Mouse (Mus musculus): ENCODE measurements at regions not wholly inside any gene's neighbourhood (a gene's known extent, or its start where the extent isn't known, plus 50 kb on each side); places are given as distances from the start of the nearest gene placed in this dataset.

GRCm38 (mm10) chr7:84753361-84753760 lies 63.6 kb upstream of the Zfand6 start:
- no peak for TF ChIP-seq EP300 (IDR thresholded peaks at IDR 0.05; ENCODE audit: low read depth)
- no peak for TF ChIP-seq CTCF (IDR thresholded peaks at IDR 0.05; ENCODE audit: low read depth)
- Histone ChIP-seq H3K36me3 (replicated peaks; ENCODE audit: control insufficient read depth, insufficient read depth, low read depth) (no peaks in the 10 kb centered on the region), H3K9ac (replicated peaks) (no peak overlapping the region), H3K9me3 (ENCODE audit: control insufficient read depth, low read length) (no peaks in the 10 kb centered on the region), H3K4me1 (replicated peaks; ENCODE audit: control insufficient read depth in 2 of 2, insufficient read depth in 2 of 2, low read length in 1 of 2) (0 out of 4 replicates have a peak, but pooled peaks cover 0 to 2% of the 10 kb centered on the region in 2 experiments), H3K4me2 (ENCODE audit: low read depth) (no peak overlapping the region), H3K27me3 (ENCODE audit: control insufficient read depth, insufficient read depth, low read length) (peaks cover 9% of the 10 kb centered on the region), H3K4me3 (ENCODE audit: insufficient read depth in 1 of 2, low read depth in 2 of 2, low read length in 2 of 2) (no peak overlapping the region), H3K27ac (no peak overlapping the region)
- WGBS (ENCODE audit: insufficient replicate concordance), result 63% methylated on average over 1 of the region's 1 CpGs
- DNase-seq (ENCODE audit: low read depth in 3 of 3, low spot score in 3 of 3) (no peak), ATAC-seq (ENCODE audit: insufficient read depth) (no peak)

GRCm38 (mm10) chr7:84749434-84750301 lies 59.9 kb upstream of the Zfand6 start:
- H3K27ac ChIP-seq, result no peak overlapping the region
- peak overlapping the region; percentile 63 for H3K4me2 ChIP-seq (ENCODE audit: low read depth)
- TF ChIP-seq CTCF (IDR thresholded peaks at IDR 0.05; ENCODE audit: low read depth) (peak; percentile 63), EP300 (IDR thresholded peaks at IDR 0.05; ENCODE audit: low read depth) (no peak)
- H3K9me3 ChIP-seq (ENCODE audit: control insufficient read depth, low read length), result no peaks in the 10 kb centered on the region
- ATAC-seq (ENCODE audit: insufficient read depth), result peak; percentile 66; the same call in 1 of the 2 replicates
- no peaks in the 10 kb centered on the region for H3K36me3 ChIP-seq (replicated peaks; ENCODE audit: control insufficient read depth, insufficient read depth, low read depth)
- H3K4me1 ChIP-seq (replicated peaks; ENCODE audit: control insufficient read depth in 2 of 2, insufficient read depth in 2 of 2, low read length in 1 of 2), result peaks cover 2% of the 10 kb centered on the region in 2 experiments; a peak in 2 of 4 replicates
- no peak overlapping the region; the same call in 1 of the 2 replicates for H3K9ac ChIP-seq (replicated peaks)
- peak overlapping the region; percentile 35 to 57 for H3K4me3 ChIP-seq (ENCODE audit: insufficient read depth in 1 of 2, low read depth in 2 of 2, low read length in 2 of 2)
- peaks cover 9% of the 10 kb centered on the region for H3K27me3 ChIP-seq (ENCODE audit: control insufficient read depth, insufficient read depth, low read length)
- 7% methylated on average over 21 of the region's 21 CpGs for WGBS (ENCODE audit: insufficient replicate concordance)
- peak; percentile 7 to 49 (median 20) for DNase-seq (ENCODE audit: low read depth in 3 of 3, low spot score in 3 of 3)

GRCm38 (mm10) chr7:84747847-84748246 lies 58.1 kb upstream of the Zfand6 start:
- H3K4me2 ChIP-seq (ENCODE audit: low read depth), result no peak overlapping the region
- WGBS (ENCODE audit: insufficient replicate concordance), result 28% methylated on average over 1 of the region's 1 CpGs
- DNase-seq (ENCODE audit: low read depth in 3 of 3, low spot score in 3 of 3), result no peak

GRCm38 (mm10) chr7:84744321-84745070 lies 54.7 kb upstream of the Zfand6 start:
- DNase-seq (ENCODE audit: low read depth in 3 of 3, low spot score in 3 of 3) (no peak), ATAC-seq (ENCODE audit: insufficient read depth) (no peak)
- 75% methylated on average over 5 of the region's 5 CpGs for WGBS (ENCODE audit: insufficient replicate concordance)
- Histone ChIP-seq H3K27me3 (ENCODE audit: control insufficient read depth, insufficient read depth, low read length) (peaks cover 9% of the 10 kb centered on the region), H3K4me3 (ENCODE audit: insufficient read depth in 1 of 2, low read depth in 2 of 2, low read length in 2 of 2) (no peak overlapping the region), H3K4me2 (ENCODE audit: low read depth) (no peak overlapping the region), H3K9ac (replicated peaks) (no peak overlapping the region), H3K4me1 (replicated peaks; ENCODE audit: control insufficient read depth in 2 of 2, insufficient read depth in 2 of 2, low read length in 1 of 2) (peaks cover 0 to 2% of the 10 kb centered on the region in 2 experiments; a peak in 2 of 4 replicates), H3K9me3 (ENCODE audit: control insufficient read depth, low read length) (no peaks in the 10 kb centered on the region), H3K27ac (no peak overlapping the region), H3K36me3 (replicated peaks; ENCODE audit: control insufficient read depth, insufficient read depth, low read depth) (no peaks in the 10 kb centered on the region)
- TF ChIP-seq EP300 (IDR thresholded peaks at IDR 0.05; ENCODE audit: low read depth) (no peak), CTCF (IDR thresholded peaks at IDR 0.05; ENCODE audit: low read depth) (no peak)

More at GRCm38 (mm10) chr7:84747847-84748246, 58.1 kb upstream of the Zfand6 start:
- Histone ChIP-seq H3K4me1 (replicated peaks; ENCODE audit: control insufficient read depth in 2 of 2, insufficient read depth in 2 of 2, low read length in 1 of 2) (peaks cover 2% of the 10 kb centered on the region in 2 experiments; a peak in 2 of 4 replicates), H3K27me3 (ENCODE audit: control insufficient read depth, insufficient read depth, low read length) (peaks cover 9% of the 10 kb centered on the region), H3K27ac (no peak overlapping the region), H3K9me3 (ENCODE audit: control insufficient read depth, low read length) (no peaks in the 10 kb centered on the region), H3K9ac (replicated peaks) (no peak overlapping the region), H3K36me3 (replicated peaks; ENCODE audit: control insufficient read depth, insufficient read depth, low read depth) (no peaks in the 10 kb centered on the region), H3K4me3 (ENCODE audit: insufficient read depth in 1 of 2, low read depth in 2 of 2, low read length in 2 of 2) (no peak overlapping the region)
- TF ChIP-seq EP300 (IDR thresholded peaks at IDR 0.05; ENCODE audit: low read depth) (no peak), CTCF (IDR thresholded peaks at IDR 0.05; ENCODE audit: low read depth) (no peak)
- no peak for ATAC-seq (ENCODE audit: insufficient read depth)

Measured in liver, embryonic 14.5 days (tissue).